Mouse (Mus musculus) forebrain, embryonic 15.5 days (tissue): ENCODE measurements at regions not wholly inside any gene's neighbourhood (a gene's known extent, or its start where the extent isn't known, plus 50 kb on each side); places are given as distances from the start of the nearest gene placed in this dataset.

Source experiments
- ATAC-seq: fragments of 200-750 bp; cut with Nextera tagmentation; replicated peaks from 2 replicates; pipeline ENCODE4 v1.8.0; 2017; ENCODE audit warnings: mild to moderate bottlenecking, moderate TSS enrichment, moderate library complexity
- H3K27ac ChIP-seq: fragments of 300-500 bp; sonication (generic); replicated peaks from 2 replicates; pipeline ENCODE4 v1.5.1; 2015; ENCODE audit warnings: mild to moderate bottlenecking, inconsistent platforms
- H3K27me3 ChIP-seq: fragments of 300-500 bp; sonication (generic); 2 replicates; pipeline ENCODE4 v1.6.1; 2015; ENCODE audit warnings: inconsistent platforms
- H3K36me3 ChIP-seq: fragments of 300-500 bp; sonication (generic); 2 replicates; pipeline ENCODE4 v1.6.1; 2015; ENCODE audit warnings: mild to moderate bottlenecking, inconsistent platforms
- H3K4me1 ChIP-seq: fragments of 300-500 bp; sonication (generic); 2 replicates; pipeline ENCODE4 v1.6.1; 2015; ENCODE audit warnings: inconsistent platforms
- H3K4me2 ChIP-seq: fragments of 300-500 bp; sonication (generic); replicated peaks from 2 replicates; pipeline ENCODE4 v1.6.1; 2015; ENCODE audit warnings: mild to moderate bottlenecking, inconsistent platforms
- H3K4me3 ChIP-seq: fragments of 300-500 bp; sonication (generic); 2 replicates; pipeline ENCODE4 v1.5.1; 2015; ENCODE audit warnings: mild to moderate bottlenecking, inconsistent platforms
- H3K9ac ChIP-seq: fragments of 300-500 bp; sonication (generic); replicated peaks from 2 replicates; pipeline ENCODE4 v1.6.1; 2015; ENCODE audit warnings: mild to moderate bottlenecking, inconsistent platforms
- H3K9me3 ChIP-seq: fragments of 300-500 bp; sonication (generic); 2 replicates; pipeline ENCODE4 v1.6.1; 2016; ENCODE audit warnings: inconsistent platforms
- WGBS: fragments of 180-500 bp; shearing (Covaris S2); methylation state at CpG from one replicate; pipeline ENCODE4 v1.1.7; 2015; ENCODE audit warnings: mixed read lengths; 5-methylcytosine and 5-hydroxymethylcytosine counted together

DNA sequence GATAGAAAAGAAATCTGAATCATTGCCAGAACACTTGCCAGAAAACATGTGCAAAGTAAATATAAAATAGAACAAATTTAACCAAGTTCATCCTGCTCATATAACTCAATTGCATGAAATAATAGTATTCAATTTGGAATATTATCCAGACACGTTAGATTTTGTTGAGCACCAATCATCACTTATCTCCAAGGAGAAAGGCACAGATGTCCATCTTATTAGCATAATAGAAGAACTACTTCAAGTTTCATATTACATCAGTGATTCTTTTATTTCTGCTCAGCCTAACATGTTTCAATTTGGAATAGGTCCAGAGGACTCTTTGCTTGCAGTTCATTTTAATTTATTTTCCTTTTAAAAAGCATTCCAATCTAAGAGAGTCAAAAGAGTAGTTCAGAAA, 383.6 kb upstream of the Cypt1 start:
- 44% methylated on average over 1 of the region's 1 CpGs for WGBS
- H3K9ac ChIP-seq, result no peak overlapping the region
- peak; percentile 72 for ATAC-seq
- no peak overlapping the region for H3K27ac ChIP-seq
- H3K36me3 ChIP-seq, result no peaks in the 10 kb centered on the region
- no peak overlapping the region for H3K4me3 ChIP-seq
- no peaks in the 10 kb centered on the region for H3K27me3 ChIP-seq
- H3K9me3 ChIP-seq, result no peaks in the 10 kb centered on the region
- no peak overlapping the region for H3K4me2 ChIP-seq
- no peaks in the 10 kb centered on the region for H3K4me1 ChIP-seq
